Mouse (Mus musculus): Measurements from ENCODE around the gene Pfkfb3.

Gene Pfkfb3

GRCm38 (mm10) chr2:11553471-11554400 is at the start of gene Pfkfb3:
Pfkfb3 (minus strand) TSS chr2:11554077.
- CTCF ChIA-PET: interaction anchor here (1.0 to 1.1 kb wide), 2 partner anchors 10 to 13 kb away, joined by 3 to 4 read pairs; no protein-coding TSS in a partner anchor

GRCm38 (mm10) chr2:11602506-11603489 is 48.9 kb upstream of the Pfkfb3 start:
- CTCF ChIA-PET: interaction anchor here (0.5 to 3.2 kb wide), 5 partner anchors 61 to 242 kb away, joined by 3 to 12 read pairs (median 5); no protein-coding TSS in a partner anchor

- CTCF ChIA-PET: no interaction called here
These were observed 47.9 kb upstream of the Pfkfb3 start for GRCm38 (mm10) chr2:11601795-11602194.

GRCm38 (mm10) chr2:11597906-11598305 is 44.0 kb upstream of the Pfkfb3 start:
- CTCF ChIA-PET: no interaction called here

GRCm38 (mm10) chr2:11596690-11597089 is 42.8 kb upstream of the Pfkfb3 start:
- CTCF ChIA-PET: no interaction called here

- CTCF ChIA-PET: no interaction called here
These were observed 34.1 kb upstream of the Pfkfb3 start for GRCm38 (mm10) chr2:11587996-11588395.

- CTCF ChIA-PET: no interaction called here
These were observed 25.5 kb upstream of the Pfkfb3 start for GRCm38 (mm10) chr2:11579399-11579798.

- CTCF ChIA-PET: no interaction called here
These were observed 24.3 kb upstream of the Pfkfb3 start for GRCm38 (mm10) chr2:11578187-11578586.

GRCm38 (mm10) chr2:11573684-11574083 is 19.8 kb upstream of the Pfkfb3 start:
- CTCF ChIA-PET: no interaction called here

- CTCF ChIA-PET: no interaction called here
These were observed 17.2 kb upstream of the Pfkfb3 start for GRCm38 (mm10) chr2:11571004-11571535.

- CTCF ChIA-PET: interaction anchor here (0.6 to 1.3 kb wide), 2 partner anchors 26 to 69 kb away, joined by 4 read pairs; no protein-coding TSS in a partner anchor
These were observed 14.6 kb upstream of the Pfkfb3 start for GRCm38 (mm10) chr2:11568471-11568870.

GRCm38 (mm10) chr2:11567781-11568362 is 14.0 kb upstream of the Pfkfb3 start:
- CTCF ChIA-PET: interaction anchor here (0.6 to 1.3 kb wide), 4 partner anchors 10 to 93 kb away, joined by 4 to 8 read pairs (median 4); no protein-coding TSS in a partner anchor

- CTCF ChIA-PET: interaction anchor here (0.6 to 1.3 kb wide), 4 partner anchors 9 to 35 kb away, joined by 3 to 6 read pairs (median 4); no protein-coding TSS in a partner anchor
These were observed 13.0 kb upstream of the Pfkfb3 start for GRCm38 (mm10) chr2:11566898-11567297.

GRCm38 (mm10) chr2:11566241-11566640 is 12.4 kb upstream of the Pfkfb3 start:
- CTCF ChIA-PET: no interaction called here

GRCm38 (mm10) chr2:11564768-11565167 is 10.9 kb upstream of the Pfkfb3 start:
- CTCF ChIA-PET: no interaction called here

- CTCF ChIA-PET: no interaction called here
These were observed 9.4 kb upstream of the Pfkfb3 start for GRCm38 (mm10) chr2:11563256-11563655.

- CTCF ChIA-PET: interaction anchor here (0.9 kb wide), 1 partner anchor 9 kb away, joined by 4 read pairs; no protein-coding TSS in a partner anchor
These were observed 4.8 kb upstream of the Pfkfb3 start for GRCm38 (mm10) chr2:11558654-11559053.

GRCm38 (mm10) chr2:11557244-11557643 is 3.4 kb upstream of the Pfkfb3 start:
- CTCF ChIA-PET: no interaction called here

GRCm38 (mm10) chr2:11555316-11555715 is 1.4 kb upstream of the Pfkfb3 start:
- CTCF ChIA-PET: interaction anchor here (0.6 kb wide), 1 partner anchor 10 kb away, joined by 10 read pairs; no protein-coding TSS in a partner anchor

- CTCF ChIA-PET: interaction anchor here (0.8 to 1.0 kb wide), 2 partner anchors 14 to 221 kb away, joined by 3 read pairs; no protein-coding TSS in a partner anchor
These were observed 868 bp downstream of the Pfkfb3 start for GRCm38 (mm10) chr2:11552966-11553451.

All from spleen, embryonic (tissue).